Mouse (Mus musculus): Measurements from ENCODE around the gene Prcd.

DNA sequence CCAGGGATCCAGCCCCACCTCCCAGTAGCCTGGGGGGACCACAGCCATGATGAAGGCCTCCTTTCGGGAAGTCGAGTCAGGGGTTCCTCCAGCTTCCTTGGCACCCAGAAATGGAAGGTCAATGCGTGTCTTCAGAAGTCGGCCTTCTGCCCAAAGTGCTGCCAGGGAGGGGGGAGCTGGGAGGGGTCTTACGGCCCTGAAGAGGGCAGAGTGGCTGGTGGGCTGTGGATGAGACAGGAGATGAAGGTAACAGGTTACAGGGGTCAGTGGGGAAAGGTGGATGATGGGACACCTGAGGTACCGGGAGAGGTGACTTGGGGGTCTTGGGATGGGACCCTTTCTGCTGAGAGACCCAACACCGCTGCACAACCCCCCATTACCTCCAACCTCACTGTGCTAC lies 6.6 kb upstream of the Prcd start:
- TF ChIP-seq CTCF (conservative IDR thresholded peaks at IDR 0.05; ENCODE audit: insufficient read depth, insufficient read length, low read depth, low read length) (no peak), POLR2A (IDR thresholded peaks at IDR 0.05; ENCODE audit: low read depth, low read length) (no peak)

Data from kidney, adult 2 months (tissue).